Mouse (Mus musculus) lung, adult 2 months (tissue): ENCODE results near the gene Abcb6. TPM values are rescaled to one million over a fixed set of nuclear protein-coding genes. Genes with fewer than 3 reads are reported as not detected.

Experiments used
- DNase-seq: peaks from one replicate; pipeline ENCODE4 v3.0.0; 2022
- H3K4me1 ChIP-seq: fragments of 200-500 bp; 2 replicates; pipeline ENCODE4 v1.6.1; 2011; ENCODE audit warnings: low read length; ENCODE audit not compliant: control insufficient read depth, insufficient read depth
- H3K4me3 ChIP-seq: fragments of 200-500 bp; replicated peaks from 2 replicates; pipeline ENCODE3; 2011; ENCODE audit warnings: low read depth, mild to moderate bottlenecking, control low read depth, low read length; ENCODE audit errors: extremely low read depth
- CTCF ChIP-seq: fragments of 200-500 bp; IDR thresholded peaks from 2 replicates; pipeline ENCODE4 v1.5.1; 2011; ENCODE audit warnings: mild to moderate bottlenecking, low read length, control low read depth; ENCODE audit not compliant: insufficient read depth
- POLR2A ChIP-seq: fragments of 200-500 bp; IDR thresholded peaks from 2 replicates; pipeline ENCODE4 v1.6.1; 2011; ENCODE audit warnings: low read depth, mild to moderate bottlenecking, control low read depth, low read length, borderline replicate concordance; ENCODE audit errors: extremely low read depth
- WGBS: fragments of 180-500 bp; shearing (Covaris S2); methylation state at CpG from one replicate; pipeline ENCODE4 v1.1.7; 2018; 5-methylcytosine and 5-hydroxymethylcytosine counted together
- polyA plus RNA-seq: library from polyadenylated mRNA; depleted of rRNA; stranded (reverse); fragments of >200 nt; gene quantifications from 2 replicates; pipeline ENCODE4 v1.2.3, GENCODE M21; 2012; rRNA removed

Gene Abcb6
- polyA plus RNA-seq = 14.6 and 18.7 TPM in 2 replicates

- under 1% methylated on average over 31 of the region's 31 CpGs for WGBS
- peak; percentile 84 for DNase-seq
- Histone ChIP-seq H3K4me3 (peak within 1 kb of the TSS; percentile 78), H3K4me1 (peaks cover 6% of the 10 kb centered on the region; the same call in 1 of the 2 replicates)
- TF ChIP-seq POLR2A = peak; percentile 52; the same call in 1 of the 2 replicates
- TF ChIP-seq CTCF = no peak
These were observed at the start of gene Abcb6 for GRCm38 (mm10) chr1:75180105-75180590. Gene Abcb6 (minus strand): TSS chr1:75180392.

- TF ChIP-seq POLR2A (no peak), CTCF (no peak)
- no peak for DNase-seq
- no peak overlapping the region for H3K4me3 ChIP-seq
- H3K4me1 ChIP-seq = no peaks in the 10 kb centered on the region
- WGBS = 42% methylated on average over 4 of the region's 4 CpGs
These were observed 49.0 kb upstream of the Abcb6 start for GRCm38 (mm10) chr1:75229158-75229557.

GRCm38 (mm10) chr1:75227653-75228052 is 47.5 kb upstream of the Abcb6 start:
- Histone ChIP-seq H3K4me1 (no peaks in the 10 kb centered on the region), H3K4me3 (no peak overlapping the region)
- WGBS = 73% methylated on average over 1 of the region's 1 CpGs
- TF ChIP-seq POLR2A (no peak), CTCF (no peak)
- no peak for DNase-seq

- TF ChIP-seq CTCF (no peak), POLR2A (no peak)
- Histone ChIP-seq H3K4me1 (no peaks in the 10 kb centered on the region), H3K4me3 (no peak overlapping the region)
- no peak for DNase-seq
- 35% methylated on average over 2 of the region's 2 CpGs for WGBS
These were observed 45.9 kb upstream of the Abcb6 start for GRCm38 (mm10) chr1:75226138-75226537.

GRCm38 (mm10) chr1:75225473-75225872 is 45.3 kb upstream of the Abcb6 start:
- no peak for DNase-seq
- WGBS = 40% methylated on average over 3 of the region's 3 CpGs
- Histone ChIP-seq H3K4me3 (no peak overlapping the region), H3K4me1 (no peaks in the 10 kb centered on the region)
- TF ChIP-seq POLR2A (no peak), CTCF (no peak)

- WGBS = 51% methylated on average over 6 of the region's 6 CpGs
- no peak for DNase-seq
- Histone ChIP-seq H3K4me3 (no peak overlapping the region), H3K4me1 (0 out of 2 replicates have a peak, but pooled peaks cover 2% of the 10 kb centered on the region)
- TF ChIP-seq CTCF = no peak
- no peak for TF ChIP-seq POLR2A
These were observed 43.3 kb upstream of the Abcb6 start for GRCm38 (mm10) chr1:75223532-75223931.

- TF ChIP-seq POLR2A (no peak), CTCF (no peak)
- 60% methylated on average over 6 of the region's 6 CpGs for WGBS
- Histone ChIP-seq H3K4me3 (no peak overlapping the region), H3K4me1 (0 out of 2 replicates have a peak, but pooled peaks cover 2% of the 10 kb centered on the region)
- no peak for DNase-seq
These were observed 42.7 kb upstream of the Abcb6 start for GRCm38 (mm10) chr1:75222926-75223325.

GRCm38 (mm10) chr1:75221538-75221937 is 41.3 kb upstream of the Abcb6 start:
- Histone ChIP-seq H3K4me1 (peaks cover 4% of the 10 kb centered on the region; the same call in 1 of the 2 replicates), H3K4me3 (no peak overlapping the region)
- no peak for TF ChIP-seq CTCF
- no peak for TF ChIP-seq POLR2A
- WGBS = 68% methylated on average over 3 of the region's 3 CpGs
- no peak for DNase-seq

- 1% methylated on average over 34 of the region's 34 CpGs for WGBS
- Histone ChIP-seq H3K4me1 (peaks cover 4% of the 10 kb centered on the region; the same call in 1 of the 2 replicates), H3K4me3 (peak within 1 kb of the TSS; percentile 72)
- TF ChIP-seq CTCF (no peak), POLR2A (no peak)
- no peak for DNase-seq
These were observed 39.3 kb upstream of the Abcb6 start, which contains the start of gene Tuba4a for GRCm38 (mm10) chr1:75219531-75219930. Gene Tuba4a (minus strand): TSS chr1:75219865.

- DNase-seq = peak; percentile 93
- WGBS = under 1% methylated on average over 24 of the region's 24 CpGs
These were observed 38.9 kb upstream of the Abcb6 start for GRCm38 (mm10) chr1:75219078-75219477.

More at GRCm38 (mm10) chr1:75219078-75219477, 38.9 kb upstream of the Abcb6 start:
- Histone ChIP-seq H3K4me3 (peak overlapping the region; percentile 72), H3K4me1 (peaks cover 4% of the 10 kb centered on the region; the same call in 1 of the 2 replicates)
- TF ChIP-seq POLR2A (peak; percentile 99), CTCF (no peak)
